Mouse (Mus musculus) cerebellum, adult 2 months (tissue): ENCODE measurements at regions not wholly inside any gene's neighbourhood (a gene's known extent, or its start where the extent isn't known, plus 50 kb on each side); places are given as distances from the start of the nearest gene placed in this dataset.

Source experiments
- DNase-seq, 2 experiments: peaks; one replicate each; pipeline ENCODE4 v3.0.0; 2021
- H3K27ac ChIP-seq: fragments of 200-500 bp; 2 replicates; pipeline ENCODE4 v1.5.1; 2012; ENCODE audit warnings: low read length, control low read depth, inconsistent platforms; ENCODE audit not compliant: insufficient read depth
- H3K27me3 ChIP-seq: fragments of 200-500 bp; 2 replicates; pipeline ENCODE4 v1.6.1; 2012; ENCODE audit warnings: inconsistent platforms, mild to moderate bottlenecking, low read length, moderate library complexity; ENCODE audit not compliant: control insufficient read depth, insufficient read depth
- H3K4me1 ChIP-seq: fragments of 200-500 bp; 2 replicates; pipeline ENCODE4 v1.6.1; 2011; ENCODE audit warnings: low read length; ENCODE audit not compliant: control insufficient read depth, insufficient read depth
- H3K4me3 ChIP-seq: fragments of 200-500 bp; replicated peaks from 2 replicates; pipeline ENCODE3; 2011; ENCODE audit warnings: mild to moderate bottlenecking, low read depth, low read length, control low read depth; ENCODE audit not compliant: insufficient read depth
- CTCF ChIP-seq: fragments of 200-500 bp; IDR thresholded peaks from 2 replicates; pipeline ENCODE4 v1.5.1; 2011; ENCODE audit warnings: low read depth, mild to moderate bottlenecking, control low read depth, low read length, moderate library complexity, borderline replicate concordance; ENCODE audit not compliant: insufficient read depth
- POLR2A ChIP-seq: fragments of 200-500 bp; IDR thresholded peaks from 2 replicates; pipeline ENCODE4 v1.6.1; 2011; ENCODE audit warnings: low read length, control low read depth, borderline replicate concordance; ENCODE audit not compliant: insufficient read depth
- WGBS: fragments of 180-500 bp; shearing (Covaris S2); methylation state at CpG from one replicate; pipeline ENCODE4 v1.1.7; 2018; 5-methylcytosine and 5-hydroxymethylcytosine counted together

DNA sequence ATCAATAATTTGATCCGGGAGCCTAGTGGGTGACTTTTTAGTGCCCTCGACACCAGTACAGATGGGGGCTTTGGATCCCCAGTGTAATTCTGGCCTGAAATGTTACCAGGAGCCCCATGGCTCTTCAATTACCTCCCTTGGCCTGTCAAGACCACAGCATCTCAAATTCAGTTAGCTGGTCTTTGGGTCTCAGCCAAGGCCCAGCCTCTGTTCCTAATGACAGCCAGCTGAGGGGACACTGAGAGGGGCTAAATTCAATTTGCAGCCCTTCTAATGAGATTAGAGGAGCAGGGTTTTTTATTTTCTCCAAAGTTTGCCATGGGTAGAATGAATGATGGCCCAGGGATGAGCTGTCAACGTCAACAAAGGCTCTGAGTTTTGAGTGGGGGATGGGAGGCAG is 109.9 kb upstream of the Tbx20 start:
- 3% methylated on average over 3 of the region's 3 CpGs for WGBS
- Histone ChIP-seq H3K4me1 (no peaks in the 10 kb centered on the region), H3K27me3 (no peaks in the 10 kb centered on the region), H3K27ac (no peak overlapping the region), H3K4me3 (no peak overlapping the region)
- TF ChIP-seq POLR2A (no peak), CTCF (no peak)
- no peak for DNase-seq

DNA sequence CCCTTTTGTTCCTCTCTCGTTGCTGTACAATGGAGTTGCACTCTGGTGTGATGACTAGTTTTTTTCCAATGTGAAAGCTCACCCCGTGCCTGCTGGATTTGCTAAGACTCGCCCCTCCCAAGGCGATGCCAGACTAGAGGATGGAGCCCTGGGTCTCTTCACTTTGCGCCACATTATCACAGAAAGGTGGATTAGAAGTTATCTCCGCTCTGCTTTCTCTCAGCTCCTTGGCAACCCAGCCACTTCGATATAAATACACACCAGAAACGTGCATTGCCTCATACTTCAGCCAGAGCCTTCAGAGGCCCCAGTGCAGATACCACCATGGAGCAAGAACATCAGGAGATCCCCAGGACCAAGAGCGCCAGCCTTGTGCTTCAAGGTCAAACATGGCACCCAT is 114.2 kb upstream of the Tbx20 start:
- TF ChIP-seq POLR2A (no peak), CTCF (no peak)
- H3K27me3 ChIP-seq = no peaks in the 10 kb centered on the region
- no peaks in the 10 kb centered on the region for H3K4me1 ChIP-seq
- DNase-seq = no peak
- H3K27ac ChIP-seq = no peak overlapping the region
- no peak overlapping the region for H3K4me3 ChIP-seq
- 85% methylated on average over 9 of the region's 9 CpGs for WGBS

DNA sequence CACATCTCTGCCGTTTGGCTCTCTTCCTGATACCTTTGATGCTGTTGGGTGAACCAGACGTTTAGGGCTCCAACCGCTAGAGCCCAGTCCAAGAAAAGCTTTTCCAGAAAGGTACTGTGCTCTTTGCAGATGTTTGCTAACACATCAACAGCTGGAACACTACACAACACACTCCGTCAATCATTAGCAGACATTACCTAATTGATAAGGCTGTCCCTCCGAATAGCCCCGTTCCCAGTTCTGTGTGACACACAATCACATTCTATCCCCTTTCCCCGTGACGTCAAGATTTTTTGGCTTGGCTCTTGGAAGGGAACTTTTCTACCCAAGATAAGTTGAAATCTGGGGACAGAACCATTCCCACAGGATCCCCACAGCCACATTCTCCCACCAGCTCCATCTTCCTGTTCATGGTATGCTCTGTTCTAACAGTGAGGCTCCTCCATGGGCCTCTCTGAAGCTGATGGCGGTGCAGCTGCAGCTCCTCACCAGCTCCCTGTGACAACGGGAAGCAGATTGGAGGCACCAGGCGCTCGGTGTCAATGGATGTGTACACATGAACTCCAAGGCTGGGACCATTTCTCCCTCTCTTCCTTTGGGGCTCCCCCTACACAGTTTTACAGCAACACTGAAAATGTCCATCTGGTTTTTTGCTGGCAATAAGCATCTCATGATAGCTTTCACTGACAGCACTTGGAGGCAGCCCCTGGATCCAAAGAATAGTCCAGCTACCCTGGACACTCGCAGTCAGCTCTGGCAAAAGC is 122.6 kb upstream of the Tbx20 start:
- Histone ChIP-seq H3K27me3 (no peaks in the 10 kb centered on the region), H3K27ac (no peak overlapping the region), H3K4me1 (no peaks in the 10 kb centered on the region), H3K4me3 (no peak overlapping the region)
- no peak for DNase-seq
- no peak for TF ChIP-seq CTCF
- no peak for TF ChIP-seq POLR2A
- 84% methylated on average over 13 of the region's 13 CpGs for WGBS

DNA sequence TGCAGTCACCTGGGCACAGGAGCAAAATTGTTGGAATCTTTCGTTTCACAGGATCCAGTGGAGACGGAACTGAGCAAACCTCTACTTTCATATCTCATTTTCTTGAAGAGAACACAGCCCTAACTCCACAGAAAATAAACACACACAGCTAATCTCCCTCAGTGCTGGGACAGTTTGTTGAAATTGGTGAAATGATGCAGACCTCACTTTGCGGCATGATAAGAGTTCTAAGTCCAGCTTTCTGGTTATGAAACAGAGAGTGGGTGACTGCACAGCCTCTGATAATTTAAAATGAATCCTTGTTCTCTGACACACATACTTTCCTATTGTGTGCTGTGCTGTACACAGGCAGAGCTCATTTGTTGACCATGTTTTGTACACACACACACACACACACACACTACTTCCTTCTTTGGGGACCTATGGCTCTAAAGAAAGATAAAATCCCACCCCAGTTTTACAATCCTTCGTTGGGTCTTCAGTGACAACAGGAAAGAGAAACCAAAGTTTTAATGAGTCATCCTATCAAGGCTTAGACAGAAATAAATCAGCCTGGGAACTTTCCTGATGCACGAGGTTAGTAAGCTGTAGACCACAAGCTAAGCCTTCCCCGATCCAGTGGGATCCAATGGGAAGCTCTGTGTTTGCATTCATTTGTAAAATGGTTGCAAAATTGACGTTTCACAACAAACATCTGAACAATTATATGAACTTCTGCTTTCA is 125.3 kb upstream of the Tbx20 start:
- H3K27ac ChIP-seq = no peak overlapping the region
- no peak overlapping the region for H3K4me3 ChIP-seq
- no peak for TF ChIP-seq POLR2A
- no peak for TF ChIP-seq CTCF
- no peak for DNase-seq
- 84% methylated on average over 7 of the region's 7 CpGs for WGBS
- no peaks in the 10 kb centered on the region for H3K4me1 ChIP-seq
- H3K27me3 ChIP-seq = no peaks in the 10 kb centered on the region

DNA sequence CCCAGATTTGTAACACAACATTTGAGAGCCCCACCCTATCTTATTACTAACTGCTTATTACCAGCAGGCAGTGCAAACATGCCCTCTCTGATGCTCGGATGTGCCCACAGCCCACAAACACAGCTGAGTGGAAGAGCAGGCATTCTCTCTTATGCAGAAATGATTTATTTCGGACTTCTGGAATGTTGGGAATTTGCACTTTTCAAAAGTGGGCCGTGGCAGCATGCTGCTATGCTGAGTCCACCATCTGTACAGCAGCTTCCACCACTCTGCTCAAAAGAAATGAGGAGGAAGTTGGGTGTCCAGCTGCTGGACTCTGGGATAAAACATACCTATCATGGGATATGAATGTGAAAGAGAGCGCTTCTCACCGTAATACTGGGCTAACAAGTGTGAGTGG is 129.6 kb upstream of the Tbx20 start:
- H3K27ac ChIP-seq = no peak overlapping the region
- no peak for DNase-seq
- H3K27me3 ChIP-seq = no peaks in the 10 kb centered on the region
- no peak overlapping the region for H3K4me3 ChIP-seq
- H3K4me1 ChIP-seq = no peaks in the 10 kb centered on the region
- no peak for TF ChIP-seq POLR2A
- no peak for TF ChIP-seq CTCF
- WGBS = 67% methylated on average over 5 of the region's 5 CpGs

DNA sequence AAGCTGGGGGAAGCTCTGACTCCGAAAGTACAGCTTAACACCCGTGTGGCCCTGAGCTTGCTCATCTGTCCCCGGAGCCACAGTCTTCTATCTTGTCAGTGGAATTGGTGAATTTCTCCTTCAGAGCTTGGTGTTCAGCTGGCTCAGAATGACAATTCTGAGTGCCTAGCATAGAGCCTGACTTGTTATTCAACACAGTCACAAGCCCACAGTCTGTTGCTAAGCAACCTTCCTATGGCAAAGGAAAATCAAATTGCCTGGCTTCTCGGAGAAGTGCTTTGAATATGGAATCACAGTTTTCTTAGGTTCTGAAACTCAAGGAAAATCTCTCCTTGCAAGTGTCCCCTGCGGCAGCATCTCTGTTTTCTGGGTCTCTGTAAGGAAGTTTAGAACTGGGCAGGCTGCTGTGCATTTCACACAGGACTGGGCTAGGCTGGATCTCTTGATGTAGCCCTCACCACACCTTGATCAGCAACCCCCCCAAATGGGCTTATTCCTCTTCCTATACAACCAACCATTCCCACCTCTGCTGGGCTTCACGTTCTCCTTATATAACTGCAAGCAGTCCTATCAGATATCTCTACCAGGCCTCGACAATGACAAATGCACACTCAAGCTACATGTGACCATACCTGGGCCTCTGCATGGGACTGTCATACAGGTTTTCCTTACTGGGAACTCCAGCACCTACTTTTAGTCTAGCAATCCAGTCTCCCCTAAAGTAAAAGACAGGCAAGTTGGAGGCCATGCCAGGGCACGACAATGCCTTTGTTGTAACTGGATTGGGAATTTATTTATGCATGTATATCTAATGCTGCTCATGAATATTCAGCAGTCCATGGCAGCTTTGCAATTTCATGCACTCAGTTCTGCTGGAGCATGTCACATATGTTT is 135.2 kb upstream of the Tbx20 start:
- DNase-seq = no peak
- WGBS = 30% methylated on average over 8 of the region's 8 CpGs
- H3K27me3 ChIP-seq = no peaks in the 10 kb centered on the region
- H3K4me3 ChIP-seq = no peak overlapping the region
- no peak overlapping the region for H3K27ac ChIP-seq
- H3K4me1 ChIP-seq = no peaks in the 10 kb centered on the region
- TF ChIP-seq POLR2A = no peak
- TF ChIP-seq CTCF = no peak

DNA sequence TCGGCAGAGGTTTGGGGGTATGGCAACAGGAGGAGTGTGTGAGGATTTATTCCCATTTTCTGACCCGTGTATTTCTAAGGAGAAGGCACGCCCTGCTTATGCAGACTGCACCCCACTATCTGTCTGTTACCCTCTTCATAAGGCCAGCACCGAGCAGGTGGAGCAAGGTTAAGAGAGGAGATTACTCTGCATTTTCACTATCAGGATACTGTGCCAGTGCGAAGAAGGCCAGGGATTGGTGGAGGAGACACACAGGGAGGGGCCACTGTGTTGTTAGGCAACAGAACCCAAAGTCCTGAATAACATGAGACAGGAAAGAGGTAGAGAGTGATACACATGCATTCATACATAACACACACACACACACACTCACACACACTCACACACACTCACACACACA is 136.6 kb upstream of the Tbx20 start:
- no peak for DNase-seq
- WGBS = 68% methylated on average over 5 of the region's 5 CpGs
- H3K4me3 ChIP-seq = no peak overlapping the region
- H3K27me3 ChIP-seq = no peaks in the 10 kb centered on the region
- no peak for TF ChIP-seq POLR2A
- no peak for TF ChIP-seq CTCF
- H3K4me1 ChIP-seq = no peaks in the 10 kb centered on the region
- H3K27ac ChIP-seq = no peak overlapping the region
